Mouse (Mus musculus): ENCODE measurements around the gene Olfr575. TPM values are rescaled to one million over a fixed set of nuclear protein-coding genes. Genes with fewer than 3 reads are reported as not detected.

The Olfr575 gene
- polyA plus RNA-seq, 1 experiment: not detected

GRCm38 (mm10) chr7:102943417-102943816 is 15.2 kb downstream of the Olfr575 start:
- Histone ChIP-seq H3K4me3 (ENCODE audit: control insufficient read depth, low read depth, low read length) (no peak overlapping the region), H3K27me3 (ENCODE audit: control insufficient read depth, insufficient read depth, low read length) (no peaks in the 10 kb centered on the region), H3K4me1 (ENCODE audit: control insufficient read depth, insufficient read depth, low read length) (no peaks in the 10 kb centered on the region), H3K27ac (ENCODE audit: control insufficient read depth, insufficient read depth, low read depth, low read length) (no peak overlapping the region), H3K36me3 (ENCODE audit: control insufficient read depth, insufficient read depth, low read length) (no peaks in the 10 kb centered on the region)
- TF ChIP-seq CTCF (IDR thresholded peaks at IDR 0.05; ENCODE audit: control insufficient read depth, insufficient read depth, insufficient replicate concordance, low read depth, low read length) (no peak), POLR2A (IDR thresholded peaks at IDR 0.05; ENCODE audit: control insufficient read depth, low read depth, low read length) (no peak)

- no peaks in the 10 kb centered on the region for H3K36me3 ChIP-seq (ENCODE audit: control insufficient read depth, insufficient read depth, low read length)
- H3K27ac ChIP-seq (ENCODE audit: control insufficient read depth, insufficient read depth, low read depth, low read length): no peak within 1 kb of the TSS
- no peak within 1 kb of the TSS for H3K4me3 ChIP-seq (ENCODE audit: control insufficient read depth, low read depth, low read length)
- no peaks in the 10 kb centered on the region for H3K4me1 ChIP-seq (ENCODE audit: control insufficient read depth, insufficient read depth, low read length)
- TF ChIP-seq CTCF (IDR thresholded peaks at IDR 0.05; ENCODE audit: control insufficient read depth, insufficient read depth, insufficient replicate concordance, low read depth, low read length) (no peak), POLR2A (IDR thresholded peaks at IDR 0.05; ENCODE audit: control insufficient read depth, low read depth, low read length) (no peak)
- H3K27me3 ChIP-seq (ENCODE audit: control insufficient read depth, insufficient read depth, low read length): no peaks in the 10 kb centered on the region
These were observed 16.1 kb downstream of the Olfr575 start, which contains the start of gene Olfr573-ps1 for GRCm38 (mm10) chr7:102942475-102942874. TSS of gene Olfr573-ps1 (minus strand) at chr7:102942575.

GRCm38 (mm10) chr7:102927105-102927504 is 31.5 kb downstream of the Olfr575 start:
- TF ChIP-seq CTCF (IDR thresholded peaks at IDR 0.05; ENCODE audit: control insufficient read depth, insufficient read depth, insufficient replicate concordance, low read depth, low read length): no peak
- TF ChIP-seq POLR2A (IDR thresholded peaks at IDR 0.05; ENCODE audit: control insufficient read depth, low read depth, low read length): no peak
- Histone ChIP-seq H3K27me3 (ENCODE audit: control insufficient read depth, insufficient read depth, low read length) (no peaks in the 10 kb centered on the region), H3K4me3 (ENCODE audit: control insufficient read depth, low read depth, low read length) (no peak overlapping the region), H3K4me1 (ENCODE audit: control insufficient read depth, insufficient read depth, low read length) (no peaks in the 10 kb centered on the region), H3K27ac (ENCODE audit: control insufficient read depth, insufficient read depth, low read depth, low read length) (no peak overlapping the region), H3K36me3 (ENCODE audit: control insufficient read depth, insufficient read depth, low read length) (no peaks in the 10 kb centered on the region)

GRCm38 (mm10) chr7:102924109-102924508 is 34.5 kb downstream of the Olfr575 start, which contains the start of gene Olfr572:
TSS of gene Olfr572 (plus strand) at chr7:102924409.
- no peaks in the 10 kb centered on the region for H3K4me1 ChIP-seq (ENCODE audit: control insufficient read depth, insufficient read depth, low read length)
- H3K36me3 ChIP-seq (ENCODE audit: control insufficient read depth, insufficient read depth, low read length): no peaks in the 10 kb centered on the region
- H3K4me3 ChIP-seq (ENCODE audit: control insufficient read depth, low read depth, low read length): no peak within 1 kb of the TSS
- H3K27ac ChIP-seq (ENCODE audit: control insufficient read depth, insufficient read depth, low read depth, low read length): no peak within 1 kb of the TSS
- TF ChIP-seq POLR2A (IDR thresholded peaks at IDR 0.05; ENCODE audit: control insufficient read depth, low read depth, low read length): no peak
- no peaks in the 10 kb centered on the region for H3K27me3 ChIP-seq (ENCODE audit: control insufficient read depth, insufficient read depth, low read length)

GRCm38 (mm10) chr7:102919632-102920031 is 38.9 kb downstream of the Olfr575 start:
- no peak overlapping the region for H3K4me3 ChIP-seq (ENCODE audit: control insufficient read depth, low read depth, low read length)
- no peak overlapping the region for H3K27ac ChIP-seq (ENCODE audit: control insufficient read depth, insufficient read depth, low read depth, low read length)
- no peaks in the 10 kb centered on the region for H3K27me3 ChIP-seq (ENCODE audit: control insufficient read depth, insufficient read depth, low read length)
- H3K36me3 ChIP-seq (ENCODE audit: control insufficient read depth, insufficient read depth, low read length): no peaks in the 10 kb centered on the region
- TF ChIP-seq POLR2A (IDR thresholded peaks at IDR 0.05; ENCODE audit: control insufficient read depth, low read depth, low read length) (no peak), CTCF (IDR thresholded peaks at IDR 0.05; ENCODE audit: control insufficient read depth, insufficient read depth, insufficient replicate concordance, low read depth, low read length) (no peak)
- H3K4me1 ChIP-seq (ENCODE audit: control insufficient read depth, insufficient read depth, low read length): no peaks in the 10 kb centered on the region

GRCm38 (mm10) chr7:102917032-102917875 is 41.3 kb downstream of the Olfr575 start, which contains the start of gene Olfr571:
TSS of gene Olfr571 (minus strand) at chr7:102917536.
- H3K4me1 ChIP-seq (ENCODE audit: control insufficient read depth, insufficient read depth, low read length): no peaks in the 10 kb centered on the region
- TF ChIP-seq POLR2A (IDR thresholded peaks at IDR 0.05; ENCODE audit: control insufficient read depth, low read depth, low read length): no peak
- H3K27ac ChIP-seq (ENCODE audit: control insufficient read depth, insufficient read depth, low read depth, low read length): no peak within 1 kb of the TSS
- H3K27me3 ChIP-seq (ENCODE audit: control insufficient read depth, insufficient read depth, low read length): no peaks in the 10 kb centered on the region
- no peak within 1 kb of the TSS for H3K4me3 ChIP-seq (ENCODE audit: control insufficient read depth, low read depth, low read length)
- H3K36me3 ChIP-seq (ENCODE audit: control insufficient read depth, insufficient read depth, low read length): no peaks in the 10 kb centered on the region

GRCm38 (mm10) chr7:102916405-102916804 is 42.2 kb downstream of the Olfr575 start:
- H3K4me1 ChIP-seq (ENCODE audit: control insufficient read depth, insufficient read depth, low read length): no peaks in the 10 kb centered on the region
- H3K36me3 ChIP-seq (ENCODE audit: control insufficient read depth, insufficient read depth, low read length): no peaks in the 10 kb centered on the region
- no peaks in the 10 kb centered on the region for H3K27me3 ChIP-seq (ENCODE audit: control insufficient read depth, insufficient read depth, low read length)
- no peak overlapping the region for H3K4me3 ChIP-seq (ENCODE audit: control insufficient read depth, low read depth, low read length)
- H3K27ac ChIP-seq (ENCODE audit: control insufficient read depth, insufficient read depth, low read depth, low read length): no peak overlapping the region
- TF ChIP-seq CTCF (IDR thresholded peaks at IDR 0.05; ENCODE audit: control insufficient read depth, insufficient read depth, insufficient replicate concordance, low read depth, low read length): no peak
- no peak for TF ChIP-seq POLR2A (IDR thresholded peaks at IDR 0.05; ENCODE audit: control insufficient read depth, low read depth, low read length)

All from testis, adult 2 months (tissue).